Mouse (Mus musculus): Measurements from ENCODE around the gene Ppard. TPM values are rescaled to one million over a fixed set of nuclear protein-coding genes. Genes with fewer than 3 reads are reported as not detected.

The Ppard gene
- total RNA-seq, 2 experiments from 2014 or later = 28.8 to 29.2 TPM

GRCm38 (mm10) chr17:28280423-28280800 is 47.9 kb downstream of the Ppard start:
- TF ChIP-seq CTCF (IDR thresholded peaks at IDR 0.05) = no peak
- Histone ChIP-seq H3K4me3 (no peak overlapping the region), H3K27ac (no peak overlapping the region)
- intact Hi-C loops (cut with DNase I) = no loop called here
- DNase-seq (ENCODE audit: extremely low spot score in 1 of 2, low spot score in 2 of 2) = no peak

GRCm38 (mm10) chr17:28280831-28281377 is 48.4 kb downstream of the Ppard start:
- no peak overlapping the region for H3K4me3 ChIP-seq
- DNase-seq (ENCODE audit: extremely low spot score in 1 of 2, low spot score in 2 of 2) = no peak
- no peak for TF ChIP-seq CTCF (IDR thresholded peaks at IDR 0.05)
- intact Hi-C loops (cut with DNase I) = no loop called here
- no peak overlapping the region for H3K27ac ChIP-seq

- H3K4me3 ChIP-seq = no peak overlapping the region
- no peak overlapping the region for H3K27ac ChIP-seq
- DNase-seq (ENCODE audit: extremely low spot score in 1 of 2, low spot score in 2 of 2) = no peak
- no peak for TF ChIP-seq CTCF (IDR thresholded peaks at IDR 0.05)
- intact Hi-C loops (cut with DNase I) = no loop called here
Measured at GRCm38 (mm10) chr17:28281866-28282441, 49.5 kb downstream of the Ppard start.

GRCm38 (mm10) chr17:28283199-28283598 is 50.7 kb downstream of the Ppard start:
- no peak for DNase-seq (ENCODE audit: extremely low spot score in 1 of 2, low spot score in 2 of 2)
- H3K27ac ChIP-seq = no peak overlapping the region
- TF ChIP-seq CTCF (IDR thresholded peaks at IDR 0.05) = no peak
- intact Hi-C loops (cut with DNase I) = no loop called here
- no peak overlapping the region for H3K4me3 ChIP-seq

- H3K27ac ChIP-seq = no peak overlapping the region
- TF ChIP-seq CTCF (IDR thresholded peaks at IDR 0.05) = no peak
- intact Hi-C loops (cut with DNase I) = no loop called here
- DNase-seq (ENCODE audit: extremely low spot score in 1 of 2, low spot score in 2 of 2) = no peak
- no peak overlapping the region for H3K4me3 ChIP-seq
Measured at GRCm38 (mm10) chr17:28286133-28286532, 53.6 kb downstream of the Ppard start.

GRCm38 (mm10) chr17:28286964-28287363 is 54.5 kb downstream of the Ppard start:
- H3K27ac ChIP-seq = no peak overlapping the region
- DNase-seq (ENCODE audit: extremely low spot score in 1 of 2, low spot score in 2 of 2) = no peak
- no peak for TF ChIP-seq CTCF (IDR thresholded peaks at IDR 0.05)
- intact Hi-C loops (cut with DNase I) = no loop called here
- H3K4me3 ChIP-seq = no peak overlapping the region

- Histone ChIP-seq H3K4me3 (no peak overlapping the region), H3K27ac (no peak overlapping the region)
- intact Hi-C loops (cut with DNase I) = no loop called here
- DNase-seq (ENCODE audit: extremely low spot score in 1 of 2, low spot score in 2 of 2) = no peak
- no peak for TF ChIP-seq CTCF (IDR thresholded peaks at IDR 0.05)
Measured at GRCm38 (mm10) chr17:28287578-28287977, 55.1 kb downstream of the Ppard start.

- Histone ChIP-seq H3K27ac (no peak overlapping the region), H3K4me3 (no peak overlapping the region)
- intact Hi-C loops (cut with DNase I) = no loop called here
- TF ChIP-seq CTCF (IDR thresholded peaks at IDR 0.05) = peak; percentile 31
- no peak for DNase-seq (ENCODE audit: extremely low spot score in 1 of 2, low spot score in 2 of 2)
Measured at GRCm38 (mm10) chr17:28287980-28288379, 55.5 kb downstream of the Ppard start.

- Histone ChIP-seq H3K27ac (no peak overlapping the region), H3K4me3 (no peak overlapping the region)
- DNase-seq (ENCODE audit: extremely low spot score in 1 of 2, low spot score in 2 of 2) = peak in 1 of 2 experiments; percentile 33
- no peak for TF ChIP-seq CTCF (IDR thresholded peaks at IDR 0.05)
- intact Hi-C loops (cut with DNase I) = no loop called here
Measured at GRCm38 (mm10) chr17:28290262-28290661, 57.8 kb downstream of the Ppard start.

GRCm38 (mm10) chr17:28290671-28291070 is 58.2 kb downstream of the Ppard start:
- no peak for DNase-seq (ENCODE audit: extremely low spot score in 1 of 2, low spot score in 2 of 2)
- Histone ChIP-seq H3K27ac (no peak overlapping the region), H3K4me3 (no peak overlapping the region)
- TF ChIP-seq CTCF (IDR thresholded peaks at IDR 0.05) = no peak
- intact Hi-C loops (cut with DNase I) = no loop called here

GRCm38 (mm10) chr17:28291346-28291745 is 58.8 kb downstream of the Ppard start:
- DNase-seq (ENCODE audit: extremely low spot score in 1 of 2, low spot score in 2 of 2) = no peak
- H3K4me3 ChIP-seq = no peak overlapping the region
- intact Hi-C loops (cut with DNase I) = no loop called here
- no peak overlapping the region for H3K27ac ChIP-seq
- no peak for TF ChIP-seq CTCF (IDR thresholded peaks at IDR 0.05)

GRCm38 (mm10) chr17:28293716-28294115 is 61.2 kb downstream of the Ppard start:
- H3K27ac ChIP-seq = peak overlapping the region; percentile 53; the same call in 1 of the 2 replicates
- intact Hi-C loops (cut with DNase I) = no loop called here
- H3K4me3 ChIP-seq = no peak overlapping the region
- no peak for DNase-seq (ENCODE audit: extremely low spot score in 1 of 2, low spot score in 2 of 2)
- no peak for TF ChIP-seq CTCF (IDR thresholded peaks at IDR 0.05)
